Mouse (Mus musculus): Measurements from ENCODE around the gene Prl7b1.

- TF ChIP-seq ZC3H11A (IDR thresholded peaks at IDR 0.05; ENCODE audit: borderline replicate concordance, low read depth, low read length), result no peak
- TF ChIP-seq CHD2 (IDR thresholded peaks at IDR 0.05; ENCODE audit: low read depth, low read length), result no peak
- TF ChIP-seq MAFK (IDR thresholded peaks at IDR 0.05; ENCODE audit: insufficient read depth, low read depth, low read length), result no peak
Measured at GRCm38 (mm10) chr13:27642393-27642792, 32.0 kb upstream of the Prl7b1 start, which contains the start of gene Prl7a1.
